Mouse (Mus musculus) small intestine, adult 2 months (tissue): Measurements from ENCODE around the gene Klk1b1.

Source experiments
- CTCF ChIP-seq: fragments of 200-500 bp; IDR thresholded peaks from 2 replicates; pipeline ENCODE4 v1.5.1; 2012; ENCODE audit warnings: low read depth, mild to moderate bottlenecking, control low read depth, inconsistent platforms, low read length, moderate library complexity, mixed read lengths; ENCODE audit not compliant: insufficient replicate concordance, insufficient read length; ENCODE audit errors: extremely low read depth
- POLR2A ChIP-seq: fragments of 200-500 bp; IDR thresholded peaks from 2 replicates; pipeline ENCODE4 v1.6.1; 2012; ENCODE audit warnings: low read depth, mild to moderate bottlenecking, control low read depth, inconsistent platforms, low read length, moderate library complexity

DNA sequence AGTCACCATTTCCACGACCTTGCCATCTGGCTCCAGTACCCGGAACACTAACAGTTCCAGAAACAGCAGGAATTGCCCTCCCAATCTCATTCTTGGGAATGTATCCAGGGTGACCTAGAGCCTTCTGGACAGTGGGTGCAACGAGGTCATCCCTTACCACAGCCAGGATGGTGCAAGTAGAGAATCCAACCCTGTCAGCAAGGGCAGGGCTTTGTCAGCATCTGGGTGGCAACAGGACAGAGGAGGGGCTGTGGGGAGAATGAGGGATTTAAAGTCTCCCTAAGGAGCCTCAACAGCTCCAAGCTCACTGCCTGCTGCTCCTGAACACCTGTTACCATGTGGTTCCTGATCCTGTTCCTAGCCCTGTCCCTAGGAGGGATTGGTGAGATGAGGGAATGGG, at the start of gene Klk1b1:
- no peak for TF ChIP-seq CTCF
- no peak for TF ChIP-seq POLR2A
